Mouse (Mus musculus) neural tube, embryonic 11.5 days (tissue): ENCODE measurements at regions not wholly inside any gene's neighbourhood (a gene's known extent, or its start where the extent isn't known, plus 50 kb on each side); places are given as distances from the start of the nearest gene placed in this dataset.

Experiments
- ATAC-seq: fragments of 200-750 bp; cut with Nextera tagmentation; 2 replicates; pipeline ENCODE4 v1.8.0; 2017; ENCODE audit warnings: moderate number of reproducible peaks, mild to moderate bottlenecking, moderate TSS enrichment, moderate library complexity; ENCODE audit not compliant: insufficient read depth, low FRiP score, low TSS enrichment
- DNase-seq: peaks from one replicate; pipeline ENCODE4 v3.0.0-alpha.2; 2015; ENCODE audit warnings: low spot score
- H3K27ac ChIP-seq: fragments of 300-500 bp; sonication (generic); 2 replicates; pipeline ENCODE4 v1.5.1; 2014; ENCODE audit warnings: low read depth, mild to moderate bottlenecking, low read length
- H3K27me3 ChIP-seq: fragments of 300-500 bp; sonication (generic); 2 replicates; pipeline ENCODE4 v1.6.1; 2014; ENCODE audit warnings: mild to moderate bottlenecking, low read length, mixed read lengths; ENCODE audit not compliant: control insufficient read depth, insufficient read depth
- H3K36me3 ChIP-seq: fragments of 300-500 bp; sonication (generic); 2 replicates; pipeline ENCODE4 v1.6.1; 2014; ENCODE audit warnings: mild to moderate bottlenecking, low read length, moderate library complexity, mixed read lengths; ENCODE audit not compliant: control insufficient read depth, insufficient read depth
- H3K4me1 ChIP-seq: fragments of 300-500 bp; sonication (generic); 2 replicates; pipeline ENCODE4 v1.6.1; 2014; ENCODE audit warnings: low read length, mixed read lengths; ENCODE audit not compliant: control insufficient read depth, insufficient read depth
- H3K4me2 ChIP-seq: fragments of 300-500 bp; sonication (generic); 2 replicates; pipeline ENCODE4 v1.6.1; 2014; ENCODE audit warnings: low read depth, mild to moderate bottlenecking, moderate library complexity
- H3K4me3 ChIP-seq: fragments of 300-500 bp; sonication (generic); 2 replicates; pipeline ENCODE4 v1.5.1; 2014; ENCODE audit warnings: low read depth, low read length
- H3K9ac ChIP-seq: fragments of 300-500 bp; sonication (generic); 2 replicates; pipeline ENCODE4 v1.6.1; 2014; ENCODE audit warnings: mild to moderate bottlenecking, low read length
- H3K9me3 ChIP-seq: fragments of 300-500 bp; sonication (generic); 2 replicates; pipeline ENCODE4 v1.6.1; 2016; ENCODE audit warnings: low read length; ENCODE audit not compliant: control insufficient read depth
- WGBS: fragments of 180-500 bp; shearing (Covaris S2); extraction: QIAGEN DNeasy Blood & Tissue Kit; methylation state at CpG from one replicate; pipeline ENCODE4 v1.1.7; 2014; 5-methylcytosine and 5-hydroxymethylcytosine counted together

GRCm38 (mm10) chr10:11875145-11876131 lies 532.2 kb downstream of the Epm2a start:
- no peaks in the 10 kb centered on the region for H3K27me3 ChIP-seq
- WGBS: 52% methylated on average over 5 of the region's 5 CpGs
- H3K4me3 ChIP-seq: no peak overlapping the region
- DNase-seq: no peak
- no peaks in the 10 kb centered on the region for H3K4me1 ChIP-seq
- H3K27ac ChIP-seq: no peak overlapping the region
- H3K36me3 ChIP-seq: no peaks in the 10 kb centered on the region
- H3K9me3 ChIP-seq: no peaks in the 10 kb centered on the region
- no peak overlapping the region for H3K4me2 ChIP-seq
- no peak for ATAC-seq
- no peak overlapping the region for H3K9ac ChIP-seq

- no peak overlapping the region for H3K9ac ChIP-seq
- no peak overlapping the region for H3K4me2 ChIP-seq
- ATAC-seq: no peak
- no peak overlapping the region for H3K27ac ChIP-seq
- 97% methylated on average over 4 of the region's 4 CpGs for WGBS
- no peaks in the 10 kb centered on the region for H3K9me3 ChIP-seq
- DNase-seq: no peak
- H3K4me3 ChIP-seq: no peak overlapping the region
- H3K36me3 ChIP-seq: no peaks in the 10 kb centered on the region
- no peaks in the 10 kb centered on the region for H3K27me3 ChIP-seq
- H3K4me1 ChIP-seq: no peaks in the 10 kb centered on the region
These were observed 543.0 kb downstream of the Epm2a start for GRCm38 (mm10) chr10:11886237-11886636.

- H3K9me3 ChIP-seq: no peaks in the 10 kb centered on the region
- WGBS: 85% methylated on average over 2 of the region's 2 CpGs
- ATAC-seq (no peak), DNase-seq (no peak)
- no peaks in the 10 kb centered on the region for H3K4me1 ChIP-seq
- no peak overlapping the region for H3K4me2 ChIP-seq
- no peak overlapping the region for H3K4me3 ChIP-seq
- H3K9ac ChIP-seq: no peak overlapping the region
- H3K36me3 ChIP-seq: no peaks in the 10 kb centered on the region
- H3K27me3 ChIP-seq: no peaks in the 10 kb centered on the region
- H3K27ac ChIP-seq: no peak overlapping the region
These were observed 545.7 kb downstream of the Epm2a start for GRCm38 (mm10) chr10:11888953-11889352.

- Histone ChIP-seq H3K9me3 (no peaks in the 10 kb centered on the region), H3K9ac (no peak overlapping the region), H3K36me3 (no peaks in the 10 kb centered on the region), H3K27me3 (no peaks in the 10 kb centered on the region), H3K4me1 (no peaks in the 10 kb centered on the region), H3K27ac (no peak overlapping the region), H3K4me3 (no peak overlapping the region), H3K4me2 (no peak overlapping the region)
- WGBS: 94% methylated on average over 3 of the region's 3 CpGs
- no peak for ATAC-seq
- no peak for DNase-seq
These were observed 578.9 kb downstream of the Epm2a start for GRCm38 (mm10) chr10:11922132-11922531.

- H3K36me3 ChIP-seq: no peaks in the 10 kb centered on the region
- no peak overlapping the region for H3K27ac ChIP-seq
- H3K4me2 ChIP-seq: no peak overlapping the region
- 91% methylated on average over 2 of the region's 2 CpGs for WGBS
- no peaks in the 10 kb centered on the region for H3K27me3 ChIP-seq
- DNase-seq (no peak), ATAC-seq (no peak)
- no peaks in the 10 kb centered on the region for H3K9me3 ChIP-seq
- H3K4me3 ChIP-seq: no peak overlapping the region
- H3K4me1 ChIP-seq: no peaks in the 10 kb centered on the region
- H3K9ac ChIP-seq: no peak overlapping the region
These were observed 595.0 kb downstream of the Epm2a start for GRCm38 (mm10) chr10:11938164-11938563.

- H3K9me3 ChIP-seq: no peaks in the 10 kb centered on the region
- H3K36me3 ChIP-seq: no peaks in the 10 kb centered on the region
- no peak overlapping the region for H3K4me2 ChIP-seq
- H3K27me3 ChIP-seq: no peaks in the 10 kb centered on the region
- H3K9ac ChIP-seq: no peak overlapping the region
- no peak for DNase-seq
- no peak overlapping the region for H3K4me3 ChIP-seq
- WGBS: 96% methylated on average over 2 of the region's 2 CpGs
- H3K4me1 ChIP-seq: no peaks in the 10 kb centered on the region
- no peak overlapping the region for H3K27ac ChIP-seq
- no peak for ATAC-seq
These were observed 599.6 kb downstream of the Epm2a start for GRCm38 (mm10) chr10:11942772-11943171.

GRCm38 (mm10) chr10:11960327-11960922 lies 617.2 kb downstream of the Epm2a start:
- no peak overlapping the region for H3K4me3 ChIP-seq
- no peak overlapping the region for H3K27ac ChIP-seq
- H3K9ac ChIP-seq: no peak overlapping the region
- ATAC-seq (peak; percentile 23; the same call in 1 of the 2 replicates), DNase-seq (no peak)
- H3K27me3 ChIP-seq: no peaks in the 10 kb centered on the region
- no peaks in the 10 kb centered on the region for H3K36me3 ChIP-seq
- WGBS: 38% methylated on average over 3 of the region's 3 CpGs
- no peak overlapping the region for H3K4me2 ChIP-seq
- no peaks in the 10 kb centered on the region; the same call in 1 of the 2 replicates for H3K9me3 ChIP-seq
- no peaks in the 10 kb centered on the region for H3K4me1 ChIP-seq

GRCm38 (mm10) chr10:12004966-12005365 lies 661.8 kb downstream of the Epm2a start:
- ATAC-seq: peak; percentile 53; the same call in 1 of the 2 replicates
- no peak overlapping the region for H3K27ac ChIP-seq
- no peak overlapping the region for H3K4me2 ChIP-seq
- no peaks in the 10 kb centered on the region for H3K27me3 ChIP-seq
- WGBS: 46% methylated on average over 3 of the region's 3 CpGs
- H3K4me3 ChIP-seq: no peak overlapping the region
- no peaks in the 10 kb centered on the region for H3K4me1 ChIP-seq
- H3K36me3 ChIP-seq: no peaks in the 10 kb centered on the region
- H3K9ac ChIP-seq: no peak overlapping the region
- H3K9me3 ChIP-seq: no peaks in the 10 kb centered on the region
- DNase-seq: peak; percentile 10

- no peaks in the 10 kb centered on the region for H3K4me1 ChIP-seq
- DNase-seq (no peak), ATAC-seq (no peak)
- H3K4me3 ChIP-seq: no peak overlapping the region
- no peak overlapping the region for H3K27ac ChIP-seq
- no peaks in the 10 kb centered on the region for H3K9me3 ChIP-seq
- H3K36me3 ChIP-seq: no peaks in the 10 kb centered on the region
- H3K9ac ChIP-seq: no peak overlapping the region
- no peak overlapping the region for H3K4me2 ChIP-seq
- 42% methylated on average over 1 of the region's 1 CpGs for WGBS
- H3K27me3 ChIP-seq: no peaks in the 10 kb centered on the region
These were observed 662.7 kb downstream of the Epm2a start for GRCm38 (mm10) chr10:12005889-12006288.
